Mouse (Mus musculus) bone marrow macrophage, adult 2 months (primary cell): ENCODE results near the gene Fam57b. TPM values are rescaled to one million over a fixed set of nuclear protein-coding genes. Genes with fewer than 3 reads are reported as not detected.
A peak's percentile ranks its signal among the peaks of the same experiment; 100 is the strongest.

ENCODE experiments used
- H3K27ac ChIP-seq: 2 replicates; pipeline ENCODE4 v1.5.1; 2012; ENCODE audit warnings: low read depth, low read length; ENCODE audit not compliant: insufficient read depth
- H3K4me1 ChIP-seq: 2 replicates; pipeline ENCODE4 v1.6.1; 2012; ENCODE audit warnings: low read length; ENCODE audit not compliant: control insufficient read depth, insufficient read depth
- H3K4me3 ChIP-seq: 2 replicates; pipeline ENCODE4 v1.5.1; 2012; ENCODE audit warnings: mild to moderate bottlenecking, low read length, moderate library complexity; ENCODE audit not compliant: insufficient read depth
- CTCF ChIP-seq: IDR thresholded peaks from 2 replicates; pipeline ENCODE4 v1.5.1; 2012; ENCODE audit warnings: low read depth, mild to moderate bottlenecking, low read length, moderate library complexity
- POLR2A ChIP-seq: IDR thresholded peaks from 2 replicates; pipeline ENCODE4 v1.6.1; 2012; ENCODE audit warnings: mild to moderate bottlenecking, low read depth, low read length, borderline replicate concordance
- polyA plus RNA-seq: library from polyadenylated mRNA; stranded (reverse); fragments of >200 nt; gene quantifications from 2 replicates; pipeline ENCODE4 v1.2.4, GENCODE M21; 2012; ENCODE audit not compliant: missing spikeins, insufficient read depth, insufficient read length

Fam57b gene
- polyA plus RNA-seq = 0.74 and 0.85 TPM in 2 replicates

- Histone ChIP-seq H3K27ac (peak within 1 kb of the TSS; percentile 87), H3K4me3 (peak within 1 kb of the TSS; percentile 74), H3K4me1 (peaks cover 29% of the 10 kb centered on the region)
- no peak for TF ChIP-seq CTCF
Measured at GRCm38 (mm10) chr7:126797411-126798126, at the start of gene Fam57b. TSS of gene Fam57b (plus strand) at chr7:126797668.

DNA sequence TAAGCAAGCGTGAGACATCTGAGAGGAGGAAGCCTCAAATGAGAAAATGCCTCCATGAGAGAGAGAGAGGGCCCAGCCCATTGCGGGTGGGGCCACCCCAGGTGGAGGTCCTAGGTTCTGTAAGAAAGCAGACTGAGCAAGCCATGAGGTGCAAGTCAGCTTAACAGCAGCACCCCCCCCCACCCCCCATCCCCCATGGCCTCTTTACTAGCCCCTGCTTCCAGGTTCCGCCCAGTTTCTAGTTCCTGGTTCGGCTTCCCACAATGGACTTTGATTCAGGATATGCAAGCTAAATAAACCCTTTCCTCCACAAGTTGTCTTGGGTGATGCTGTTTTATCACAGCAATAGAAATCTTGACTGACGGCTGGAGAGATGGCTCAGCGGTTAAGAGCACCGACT lies 48.6 kb upstream of the Fam57b start:
- peaks cover 50% of the 10 kb centered on the region for H3K4me1 ChIP-seq
- no peak overlapping the region for H3K4me3 ChIP-seq
- H3K27ac ChIP-seq = peak overlapping the region; percentile 83
- TF ChIP-seq CTCF = no peak
- no peak for TF ChIP-seq POLR2A

DNA sequence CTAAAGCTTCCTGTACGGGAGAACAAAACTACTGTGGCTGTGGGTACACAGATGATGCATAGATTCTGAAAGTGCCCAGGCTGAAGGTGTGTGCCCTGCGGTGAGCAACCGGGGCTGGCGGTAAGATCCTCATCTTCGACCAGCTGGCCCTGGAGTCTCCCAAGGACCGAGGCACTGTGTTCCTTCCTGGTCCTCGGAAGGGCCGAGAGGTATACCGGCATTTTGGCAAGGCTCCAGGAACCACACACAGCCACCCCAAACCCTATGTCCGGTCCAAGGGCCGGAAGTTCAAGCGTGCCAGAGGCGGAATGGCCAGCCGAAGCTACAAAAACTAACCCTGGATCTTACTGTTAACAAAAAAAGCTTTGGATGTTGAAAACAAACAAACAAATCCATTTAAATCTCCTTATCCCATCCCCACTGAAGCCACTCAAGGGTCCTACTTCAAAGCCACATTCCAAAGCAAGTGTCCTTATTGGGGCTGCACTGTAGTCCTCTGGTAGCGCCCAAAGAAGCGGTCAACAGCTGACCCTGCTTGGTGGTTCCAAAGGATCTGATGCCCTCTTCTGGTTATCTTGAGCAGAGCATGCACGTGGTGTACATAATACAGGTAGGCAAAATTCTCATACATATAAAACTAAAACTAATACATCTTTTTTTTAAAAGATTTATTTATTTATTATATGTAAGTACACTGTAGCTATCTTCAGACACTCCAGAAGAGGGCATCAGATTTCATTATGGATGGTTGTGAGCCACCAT lies 47.7 kb upstream of the Fam57b start:
- Histone ChIP-seq H3K4me1 (peaks cover 50% of the 10 kb centered on the region), H3K4me3 (no peak overlapping the region), H3K27ac (no peak overlapping the region)
- TF ChIP-seq CTCF = peak; percentile 44; the same call in 1 of the 2 replicates
- TF ChIP-seq POLR2A = no peak

- peaks cover 26% of the 10 kb centered on the region for H3K4me1 ChIP-seq
- peak overlapping the region; percentile 26 for H3K4me3 ChIP-seq
- peak; percentile 69 for TF ChIP-seq CTCF
- no peak for TF ChIP-seq POLR2A
- H3K27ac ChIP-seq = peak overlapping the region; percentile 44
Measured at GRCm38 (mm10) chr7:126754866-126755265, 42.6 kb upstream of the Fam57b start.

- H3K4me1 ChIP-seq = peaks cover 36% of the 10 kb centered on the region
- H3K27ac ChIP-seq = no peak overlapping the region
- TF ChIP-seq POLR2A = no peak
- TF ChIP-seq CTCF = no peak
- no peak overlapping the region for H3K4me3 ChIP-seq
Measured at GRCm38 (mm10) chr7:126758539-126758938, 38.9 kb upstream of the Fam57b start.

DNA sequence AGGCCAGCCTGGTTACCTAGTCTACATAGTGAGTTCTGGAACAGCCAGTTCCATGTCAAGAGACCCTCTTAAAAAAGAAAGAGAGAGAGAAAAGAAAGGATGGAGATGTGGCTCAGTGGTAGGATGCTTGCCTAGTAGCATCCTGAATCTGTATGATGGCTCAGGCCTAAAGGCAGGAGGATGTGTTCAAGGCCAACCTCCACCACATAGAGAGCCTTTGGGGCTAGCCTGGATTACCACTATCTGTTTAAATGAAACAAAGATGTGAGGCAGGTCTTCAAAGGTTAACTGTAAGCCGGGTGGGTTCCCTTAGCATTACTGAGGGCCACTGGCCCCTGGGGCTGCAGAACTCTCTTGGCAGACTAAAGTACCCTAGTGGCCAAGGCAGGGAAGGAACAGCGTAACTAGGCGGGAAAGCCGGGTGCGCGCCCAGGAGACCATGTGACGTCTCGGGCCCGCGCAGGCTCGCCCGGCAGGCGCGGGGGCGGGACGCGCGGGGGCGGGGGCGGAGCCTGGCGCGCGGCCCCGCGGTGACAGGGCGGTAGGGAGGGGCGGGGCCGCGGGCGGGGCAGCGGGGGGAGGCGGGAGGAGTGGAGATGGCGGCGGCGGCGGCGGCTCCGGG lies 38.3 kb upstream of the Fam57b start, which contains the start of gene Mapk3:
Gene Mapk3 (plus strand): TSS at position 552 of the 622 bp plus-strand sequence.
- Histone ChIP-seq H3K4me1 (peaks cover 34% of the 10 kb centered on the region), H3K27ac (peak within 1 kb of the TSS; percentile 64), H3K4me3 (peak within 1 kb of the TSS; percentile 98)
- TF ChIP-seq CTCF (peak; percentile 40; the same call in 1 of the 2 replicates), POLR2A (no peak)

DNA sequence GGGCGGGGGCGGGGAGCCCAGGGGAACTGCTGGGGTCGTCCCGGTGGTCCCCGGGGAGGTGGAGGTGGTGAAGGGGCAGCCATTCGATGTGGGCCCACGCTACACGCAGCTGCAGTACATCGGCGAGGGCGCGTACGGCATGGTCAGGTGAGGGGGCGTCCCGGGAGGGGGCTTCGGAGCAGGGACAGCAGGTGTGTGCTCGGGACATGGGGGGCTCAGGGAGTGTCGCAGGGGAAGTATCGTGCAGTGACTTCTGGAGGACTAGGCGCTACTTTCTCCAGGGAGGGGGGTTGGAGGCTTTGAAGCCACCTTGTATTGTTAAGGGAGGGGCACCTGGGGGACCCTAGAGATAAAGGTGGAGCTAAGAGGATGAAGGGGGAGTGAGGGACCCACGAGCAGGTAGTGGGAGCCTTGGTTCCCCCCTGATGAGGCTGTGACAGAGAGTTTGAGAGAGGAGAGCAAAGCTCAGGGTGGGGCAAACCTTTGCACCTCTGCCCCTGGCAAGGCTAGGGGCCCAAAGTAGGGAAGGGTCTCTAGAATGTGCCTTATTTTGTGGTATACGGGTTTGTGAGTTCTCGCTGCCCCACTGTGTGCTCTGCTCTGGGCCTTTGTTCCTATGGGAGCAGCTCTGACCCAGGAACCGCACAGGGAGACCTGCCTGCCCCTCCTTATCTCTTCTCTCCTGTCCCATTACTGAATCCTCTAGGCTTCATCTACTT lies 37.6 kb upstream of the Fam57b start:
- peak overlapping the region; percentile 98 for H3K4me3 ChIP-seq
- TF ChIP-seq CTCF = no peak
- TF ChIP-seq POLR2A = no peak
- peaks cover 30% of the 10 kb centered on the region for H3K4me1 ChIP-seq
- peak overlapping the region; percentile 64 for H3K27ac ChIP-seq

GRCm38 (mm10) chr7:126760391-126760802 lies 37.1 kb upstream of the Fam57b start:
- no peak for TF ChIP-seq POLR2A
- TF ChIP-seq CTCF = no peak
- peaks cover 27% of the 10 kb centered on the region for H3K4me1 ChIP-seq
- peak overlapping the region; percentile 98 for H3K4me3 ChIP-seq
- peak overlapping the region; percentile 64 for H3K27ac ChIP-seq

GRCm38 (mm10) chr7:126760956-126761355 lies 36.5 kb upstream of the Fam57b start:
- no peak overlapping the region for H3K27ac ChIP-seq
- TF ChIP-seq CTCF (no peak), POLR2A (no peak)
- H3K4me1 ChIP-seq = peaks cover 32% of the 10 kb centered on the region
- no peak overlapping the region for H3K4me3 ChIP-seq
